Mouse (Mus musculus): Measurements from ENCODE around the gene Hecw1. TPM values are rescaled to one million over a fixed set of nuclear protein-coding genes. Genes with fewer than 3 reads are reported as not detected.
"Not testable (repeated sequence)": the region's sequence is repeated elsewhere in the genome, so short reads cannot be mapped to it uniquely, and the experiment has no call there.

Gene Hecw1
- polyA plus RNA-seq, 1 experiment from 2014 or later = 0.32 TPM

GRCm38 (mm10) chr13:14365546-14365945 is 157.5 kb downstream of the Hecw1 start:
- Histone ChIP-seq H3K4me2 (no peak overlapping the region), H3K4me1 (replicated peaks) (no peaks in the 10 kb centered on the region), H3K9me3 (replicated peaks) (no peaks in the 10 kb centered on the region), H3K4me3 (replicated peaks) (no peak overlapping the region), H3K27me3 (no peaks in the 10 kb centered on the region), H3K27ac (no peak overlapping the region), H3K9ac (no peak overlapping the region), H3K36me3 (no peaks in the 10 kb centered on the region)
- ATAC-seq (ENCODE audit: low read depth) (no peak), DNase-seq (no peak)
- WGBS (ENCODE audit: insufficient replicate concordance) = 65% methylated on average over 3 of the region's 3 CpGs

- no peak for DNase-seq
- no peak overlapping the region for H3K9ac ChIP-seq
- WGBS (ENCODE audit: insufficient replicate concordance) = 81% methylated on average over 1 of the region's 1 CpGs
- H3K4me1 ChIP-seq (replicated peaks) = no peaks in the 10 kb centered on the region
- H3K27me3 ChIP-seq = no peaks in the 10 kb centered on the region
- H3K4me3 ChIP-seq (replicated peaks) = no peak overlapping the region
- H3K4me2 ChIP-seq = no peak overlapping the region
- no peaks in the 10 kb centered on the region for H3K36me3 ChIP-seq
- no peaks in the 10 kb centered on the region for H3K9me3 ChIP-seq (replicated peaks)
- ATAC-seq (ENCODE audit: low read depth) = peak; percentile 53; the same call in 1 of the 2 replicates
- H3K27ac ChIP-seq = no peak overlapping the region
Observed at GRCm38 (mm10) chr13:14327252-14327651, 195.8 kb downstream of the Hecw1 start.

- WGBS (ENCODE audit: insufficient replicate concordance) = 15% methylated on average over 8 of the region's 8 CpGs
- Histone ChIP-seq H3K36me3 (no peaks in the 10 kb centered on the region), H3K9ac (no peak overlapping the region), H3K4me1 (replicated peaks) (peaks cover 6% of the 10 kb centered on the region; the same call in 1 of the 2 replicates), H3K27ac (no peak overlapping the region), H3K4me3 (replicated peaks) (no peak overlapping the region), H3K27me3 (no peaks in the 10 kb centered on the region), H3K4me2 (no peak overlapping the region), H3K9me3 (replicated peaks) (no peaks in the 10 kb centered on the region)
- ATAC-seq (ENCODE audit: low read depth) (no peak), DNase-seq (no peak)
Observed at GRCm38 (mm10) chr13:14306617-14307016, 216.4 kb downstream of the Hecw1 start.

GRCm38 (mm10) chr13:14304103-14304502 is 218.9 kb downstream of the Hecw1 start:
- Histone ChIP-seq H3K4me3 (replicated peaks) (no peak overlapping the region), H3K27ac (0 out of 2 replicates have a peak overlapping the region, but pooled peaks have one; percentile 31), H3K4me2 (peak overlapping the region; percentile 23), H3K36me3 (no peaks in the 10 kb centered on the region), H3K27me3 (no peaks in the 10 kb centered on the region), H3K9ac (no peak overlapping the region), H3K9me3 (replicated peaks) (no peaks in the 10 kb centered on the region), H3K4me1 (replicated peaks) (peaks cover 6% of the 10 kb centered on the region; the same call in 1 of the 2 replicates)
- WGBS (ENCODE audit: insufficient replicate concordance) = 58% methylated on average over 1 of the region's 1 CpGs
- DNase-seq (peak; percentile 46), ATAC-seq (ENCODE audit: low read depth) (peak; percentile 98)

GRCm38 (mm10) chr13:14302921-14303320 is 220.1 kb downstream of the Hecw1 start:
- H3K4me3 ChIP-seq (replicated peaks) = no peak overlapping the region
- 40% methylated on average over 2 of the region's 2 CpGs for WGBS (ENCODE audit: insufficient replicate concordance)
- no peak for ATAC-seq (ENCODE audit: low read depth)

GRCm38 (mm10) chr13:14290016-14290415 is 233.0 kb downstream of the Hecw1 start:
- no peaks in the 10 kb centered on the region for H3K9me3 ChIP-seq (replicated peaks)
- H3K9ac ChIP-seq = no peak overlapping the region
- no peak overlapping the region for H3K27ac ChIP-seq
- no peak for ATAC-seq (ENCODE audit: low read depth)
- no peak for DNase-seq
- H3K27me3 ChIP-seq = no peaks in the 10 kb centered on the region
- H3K4me3 ChIP-seq (replicated peaks) = no peak overlapping the region
- 9% methylated on average over 1 of the region's 1 CpGs for WGBS (ENCODE audit: insufficient replicate concordance)
- no peaks in the 10 kb centered on the region for H3K4me1 ChIP-seq (replicated peaks)
- H3K36me3 ChIP-seq = no peaks in the 10 kb centered on the region
- no peak overlapping the region for H3K4me2 ChIP-seq

More at GRCm38 (mm10) chr13:14302921-14303320, 220.1 kb downstream of the Hecw1 start:
- no peaks in the 10 kb centered on the region for H3K36me3 ChIP-seq
- no peak overlapping the region for H3K9ac ChIP-seq
- DNase-seq = no peak
- H3K4me2 ChIP-seq = no peak overlapping the region
- no peaks in the 10 kb centered on the region for H3K9me3 ChIP-seq (replicated peaks)
- H3K27ac ChIP-seq = no peak overlapping the region
- peaks cover 6% of the 10 kb centered on the region; the same call in 1 of the 2 replicates for H3K4me1 ChIP-seq (replicated peaks)
- H3K27me3 ChIP-seq = no peaks in the 10 kb centered on the region

- Histone ChIP-seq H3K27ac (no peak overlapping the region), H3K9ac (no peak overlapping the region), H3K4me2 (no peak overlapping the region), H3K27me3 (no peaks in the 10 kb centered on the region), H3K36me3 (no peaks in the 10 kb centered on the region), H3K9me3 (replicated peaks) (no peaks in the 10 kb centered on the region), H3K4me1 (replicated peaks) (no peaks in the 10 kb centered on the region), H3K4me3 (replicated peaks) (no peak overlapping the region)
- DNase-seq = no peak
- ATAC-seq (ENCODE audit: low read depth) = no peak
Observed at GRCm38 (mm10) chr13:14271476-14271875, 251.6 kb downstream of the Hecw1 start.

GRCm38 (mm10) chr13:14260939-14261338 is 262.1 kb downstream of the Hecw1 start:
- not testable (repeated sequence) for H3K27me3 ChIP-seq
- peak; percentile 35 for DNase-seq

GRCm38 (mm10) chr13:14245946-14246345 is 277.1 kb downstream of the Hecw1 start:
- ATAC-seq (ENCODE audit: low read depth) (no peak), DNase-seq (no peak)
- H3K4me3 ChIP-seq (replicated peaks) = no peak overlapping the region

More at GRCm38 (mm10) chr13:14260939-14261338, 262.1 kb downstream of the Hecw1 start:
- not testable (repeated sequence) for H3K9me3 ChIP-seq (replicated peaks); H3K4me1 ChIP-seq (replicated peaks); H3K4me2 ChIP-seq; H3K9ac ChIP-seq; H3K4me3 ChIP-seq (replicated peaks); H3K27ac ChIP-seq; H3K36me3 ChIP-seq
- 26% methylated on average over 9 of the region's 9 CpGs for WGBS (ENCODE audit: insufficient replicate concordance)
- peak; percentile 77; the same call in 1 of the 2 replicates for ATAC-seq (ENCODE audit: low read depth)

GRCm38 (mm10) chr13:14179669-14180068 is 343.4 kb downstream of the Hecw1 start:
- ATAC-seq (ENCODE audit: low read depth) (no peak), DNase-seq (no peak)
- Histone ChIP-seq H3K27ac (no peak overlapping the region), H3K4me1 (replicated peaks) (no peaks in the 10 kb centered on the region), H3K27me3 (no peaks in the 10 kb centered on the region), H3K9me3 (replicated peaks) (no peaks in the 10 kb centered on the region), H3K4me3 (replicated peaks) (no peak overlapping the region), H3K4me2 (no peak overlapping the region), H3K9ac (no peak overlapping the region), H3K36me3 (peaks cover 3% of the 10 kb centered on the region; the same call in 1 of the 2 replicates)
- WGBS (ENCODE audit: insufficient replicate concordance) = 78% methylated on average over 3 of the region's 3 CpGs

More at GRCm38 (mm10) chr13:14245946-14246345, 277.1 kb downstream of the Hecw1 start:
- 50% methylated on average over 2 of the region's 2 CpGs for WGBS (ENCODE audit: insufficient replicate concordance)
- no peak overlapping the region for H3K4me2 ChIP-seq
- H3K9ac ChIP-seq = no peak overlapping the region
- no peaks in the 10 kb centered on the region for H3K4me1 ChIP-seq (replicated peaks)
- H3K27me3 ChIP-seq = no peaks in the 10 kb centered on the region
- H3K36me3 ChIP-seq = no peaks in the 10 kb centered on the region
- no peak overlapping the region for H3K27ac ChIP-seq
- no peaks in the 10 kb centered on the region for H3K9me3 ChIP-seq (replicated peaks)

- no peak overlapping the region for H3K9ac ChIP-seq
- H3K4me1 ChIP-seq (replicated peaks) = no peaks in the 10 kb centered on the region
- no peak overlapping the region for H3K4me2 ChIP-seq
- no peaks in the 10 kb centered on the region for H3K9me3 ChIP-seq (replicated peaks)
- no peaks in the 10 kb centered on the region for H3K36me3 ChIP-seq
- 97% methylated on average over 1 of the region's 1 CpGs for WGBS (ENCODE audit: insufficient replicate concordance)
- H3K27me3 ChIP-seq = no peaks in the 10 kb centered on the region
- no peak overlapping the region for H3K27ac ChIP-seq
- no peak overlapping the region for H3K4me3 ChIP-seq (replicated peaks)
- no peak for DNase-seq
- no peak for ATAC-seq (ENCODE audit: low read depth)
Observed at GRCm38 (mm10) chr13:14177989-14178388, 345.0 kb downstream of the Hecw1 start.
